Mouse (Mus musculus): ENCODE data around the gene Slc39a11.
A peak's percentile ranks its signal among the peaks of the same experiment; 100 is the strongest.

Gene Slc39a11

DNA sequence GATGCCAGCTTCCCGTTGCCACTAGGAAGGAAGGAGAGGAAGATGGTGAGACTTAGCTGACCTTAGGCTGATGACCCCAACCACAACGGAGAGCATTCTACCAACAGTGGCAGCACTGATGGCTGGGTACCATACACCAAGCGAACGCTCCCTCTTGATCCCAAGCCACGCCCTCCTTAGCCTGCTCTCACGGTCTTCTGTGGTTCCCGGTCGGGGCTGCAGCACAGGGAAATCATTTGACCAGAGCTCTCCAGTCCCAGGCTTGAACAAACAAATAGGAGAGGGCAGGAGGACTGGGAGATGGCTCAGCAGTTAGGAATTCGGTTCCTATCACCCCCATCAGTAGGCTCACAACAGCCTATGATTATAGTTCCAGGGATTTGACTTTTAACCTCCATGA lies 403.4 kb downstream of the Slc39a11 start:
- DNase-seq (ENCODE audit: low spot score): no peak

DNA sequence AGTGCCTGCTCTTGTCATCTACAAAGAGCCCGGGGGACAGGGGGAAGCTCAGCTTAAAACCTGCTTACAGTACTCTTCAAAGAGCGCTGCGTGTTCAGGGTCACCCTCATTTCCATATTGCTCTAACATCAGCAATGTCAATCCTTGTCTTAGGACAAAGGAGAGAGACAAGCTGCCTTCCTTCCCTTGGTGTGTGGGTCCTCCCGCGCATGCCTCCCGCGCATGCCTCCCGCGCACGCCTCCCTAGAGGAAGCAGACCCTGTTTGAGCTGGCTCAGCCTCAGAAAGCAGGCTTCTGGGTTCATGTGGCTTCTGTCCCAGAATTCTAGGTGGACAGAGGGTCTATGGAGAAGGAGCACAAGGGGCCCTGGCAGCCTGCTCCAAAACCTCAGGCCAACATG lies 404.2 kb downstream of the Slc39a11 start:
- no peak for DNase-seq (ENCODE audit: low spot score)

DNA sequence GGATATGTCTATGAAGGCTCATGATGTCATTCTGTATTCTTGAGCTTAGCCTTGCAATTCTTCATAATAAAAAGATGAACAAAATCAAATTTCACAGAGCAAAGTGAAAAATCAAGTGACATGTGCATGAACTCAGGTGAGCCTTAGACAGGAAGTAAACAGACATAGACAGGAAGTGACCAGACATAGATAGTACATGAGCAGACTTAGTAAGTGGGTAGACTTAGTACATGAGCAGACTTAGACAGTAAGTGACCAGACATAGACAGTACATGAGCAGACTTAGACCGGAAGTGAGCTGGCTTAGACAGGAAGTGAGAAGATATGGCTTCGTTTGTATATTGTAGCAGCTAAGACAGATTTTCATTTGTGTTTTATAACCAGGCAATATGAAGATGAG lies 415.4 kb downstream of the Slc39a11 start:
- no peak for DNase-seq (ENCODE audit: low spot score)

DNA sequence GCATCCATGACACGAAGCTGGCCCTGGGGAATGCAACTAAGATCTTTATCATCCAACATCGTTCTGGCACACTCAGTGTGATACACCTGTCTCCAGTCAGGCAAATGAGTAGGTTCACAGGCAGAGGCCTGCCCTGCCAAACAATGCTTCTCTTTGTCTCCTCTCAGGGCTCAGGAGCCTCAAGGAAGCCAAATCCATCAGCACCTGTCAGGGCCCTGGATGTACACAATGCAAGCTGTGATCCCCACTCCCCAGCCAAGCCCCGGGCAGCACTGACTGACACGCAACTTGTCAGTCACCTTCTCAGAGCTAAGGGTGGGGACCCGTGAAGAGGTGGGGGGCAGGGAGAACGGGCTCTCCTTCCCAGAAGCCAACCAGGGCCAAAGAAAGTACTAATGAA lies 417.8 kb downstream of the Slc39a11 start:
- DNase-seq (ENCODE audit: low spot score): no peak

DNA sequence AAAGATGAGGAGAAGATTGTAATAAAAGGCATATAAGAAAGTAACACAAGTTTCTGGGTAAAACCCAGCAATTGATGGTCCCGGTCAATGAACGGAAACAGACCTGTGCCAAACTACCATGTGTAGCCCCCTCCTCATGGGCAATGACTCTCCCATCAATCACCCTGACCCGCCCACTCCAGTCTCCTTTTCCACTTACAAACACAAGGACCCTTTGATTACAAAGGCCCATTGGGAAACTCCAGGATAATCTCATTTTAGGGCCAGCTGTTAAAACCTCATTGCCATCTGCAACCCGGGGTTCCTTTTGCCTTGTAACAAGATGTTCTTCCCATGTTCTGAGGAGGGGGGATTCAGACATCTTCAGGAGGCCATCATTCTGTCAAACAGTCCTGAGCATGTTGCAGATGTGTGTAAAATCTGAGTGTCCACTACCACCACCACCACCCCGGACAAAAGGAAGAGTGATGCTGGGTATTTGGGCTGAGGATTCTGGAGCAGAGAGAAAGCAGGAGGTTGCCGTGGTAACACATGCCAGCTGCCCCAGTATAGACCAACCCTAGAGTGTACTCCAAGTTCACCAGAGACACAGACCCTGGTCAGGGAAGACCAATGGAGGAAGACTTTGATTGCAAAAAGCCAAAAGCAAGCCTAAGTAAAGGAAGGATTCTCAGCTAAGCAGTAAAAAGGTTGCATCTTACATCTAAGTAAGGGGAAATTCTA lies 419.3 kb downstream of the Slc39a11 start:
- DNase-seq (ENCODE audit: low spot score): no peak

DNA sequence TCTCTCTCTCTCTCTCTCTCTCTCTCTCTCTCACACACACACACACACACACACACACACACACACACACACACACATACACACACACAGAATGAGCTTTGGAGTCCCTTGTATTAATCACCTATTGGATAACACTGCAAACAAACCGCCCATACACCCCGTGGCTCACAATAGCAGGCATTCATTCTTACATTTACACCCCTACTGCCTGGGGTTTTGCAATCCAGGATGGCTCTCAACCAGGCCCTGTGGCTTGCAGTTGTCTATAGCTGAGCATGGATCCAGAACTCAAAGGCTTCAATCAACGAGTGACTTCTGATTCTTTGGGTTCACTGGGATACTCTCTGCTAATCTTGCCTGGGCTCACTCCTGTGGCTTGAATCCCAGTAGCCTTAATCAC lies 424.1 kb downstream of the Slc39a11 start:
- no peak for DNase-seq (ENCODE audit: low spot score)

DNA sequence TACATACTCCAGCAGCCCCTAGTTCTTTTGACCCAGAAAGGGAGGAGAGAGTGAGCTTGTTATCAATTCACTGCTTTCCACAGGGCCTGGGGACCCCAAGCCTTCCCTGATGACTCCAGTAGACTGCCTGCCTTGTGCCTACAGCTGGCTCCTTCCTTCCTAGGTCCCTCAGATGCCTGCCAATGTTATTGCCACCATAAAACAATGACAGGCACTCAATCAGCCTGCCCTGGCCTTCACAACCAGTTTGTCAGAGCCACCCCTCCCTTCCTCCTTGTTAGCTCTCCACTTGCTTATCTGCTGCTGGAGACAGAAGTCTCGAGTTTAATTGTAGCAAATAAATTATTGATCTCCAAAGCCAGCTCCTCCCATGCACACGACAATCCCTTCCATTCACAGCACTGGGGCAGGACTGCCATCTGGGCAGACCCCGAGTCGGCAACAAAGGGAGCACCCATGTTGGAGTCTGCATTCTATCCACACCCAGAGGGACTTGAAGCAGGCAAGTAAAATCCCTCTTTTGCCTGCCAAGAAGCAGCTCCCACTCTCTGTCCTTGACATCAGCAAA lies 426.0 kb downstream of the Slc39a11 start:
- DNase-seq (ENCODE audit: low spot score): no peak

DNA sequence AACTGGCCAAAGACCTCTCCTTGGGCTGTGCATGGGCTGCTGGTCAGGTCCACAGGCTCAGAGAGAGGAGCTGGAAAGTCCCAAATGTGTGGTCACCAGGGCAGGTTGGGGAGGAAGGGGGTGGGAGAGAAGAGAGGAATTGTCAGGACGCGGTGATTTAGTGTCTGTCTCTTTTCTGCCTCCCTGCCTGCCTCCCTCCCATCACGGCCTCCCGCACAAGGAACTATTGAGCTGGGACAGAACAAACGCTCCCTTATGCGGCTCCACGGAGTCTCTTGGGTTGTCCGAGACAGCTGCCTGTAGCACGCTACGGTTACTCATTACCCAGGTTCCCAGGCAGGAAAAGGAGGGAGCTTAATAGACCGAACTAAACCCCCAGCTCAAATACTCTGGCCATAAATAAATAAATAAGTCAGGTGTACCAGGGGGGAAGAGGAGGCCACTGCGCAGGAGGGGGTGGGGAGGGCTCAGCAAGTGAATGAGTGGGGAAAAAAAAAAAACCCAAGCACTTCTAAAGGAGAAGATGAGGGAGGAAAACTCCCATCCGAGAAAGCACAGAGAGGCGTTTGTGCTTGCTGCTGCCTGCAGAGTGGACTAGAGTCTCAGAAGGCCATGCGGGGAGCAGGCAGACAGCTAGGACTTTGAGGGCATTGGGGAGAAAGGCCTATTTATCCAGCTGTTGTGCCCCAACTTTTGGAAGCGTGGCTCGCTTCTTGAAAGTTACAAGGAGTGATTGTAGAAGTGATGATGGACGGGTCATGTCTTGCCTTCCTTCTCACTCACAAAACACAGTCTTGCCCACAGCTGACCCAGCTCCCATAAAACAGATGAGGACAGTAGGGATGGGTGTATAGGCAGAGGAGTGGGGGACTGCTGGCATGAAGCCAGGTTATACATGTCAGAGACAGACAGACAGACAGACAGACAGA lies 428.3 kb downstream of the Slc39a11 start:
- peak; percentile 21 for DNase-seq (ENCODE audit: low spot score)

DNA sequence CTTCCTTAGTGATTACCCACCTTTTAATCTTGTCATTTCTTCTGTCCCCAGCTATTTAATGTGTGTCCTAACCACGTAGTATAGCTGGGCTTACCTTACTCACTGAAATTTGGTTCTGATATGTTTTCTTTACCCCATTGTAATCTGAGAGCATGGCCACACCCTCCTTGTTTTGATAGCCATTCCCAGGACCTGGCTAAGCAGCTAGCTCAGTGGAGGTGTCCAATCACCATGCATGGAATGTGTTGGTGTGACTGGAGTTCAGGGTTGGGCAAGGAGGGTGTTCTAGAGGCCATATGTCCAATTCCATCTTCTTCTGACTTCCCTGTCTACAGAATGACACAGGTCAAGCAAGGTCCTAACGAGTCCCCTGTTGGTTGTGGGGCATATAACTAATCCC lies 429.2 kb downstream of the Slc39a11 start:
- no peak for DNase-seq (ENCODE audit: low spot score)

DNA sequence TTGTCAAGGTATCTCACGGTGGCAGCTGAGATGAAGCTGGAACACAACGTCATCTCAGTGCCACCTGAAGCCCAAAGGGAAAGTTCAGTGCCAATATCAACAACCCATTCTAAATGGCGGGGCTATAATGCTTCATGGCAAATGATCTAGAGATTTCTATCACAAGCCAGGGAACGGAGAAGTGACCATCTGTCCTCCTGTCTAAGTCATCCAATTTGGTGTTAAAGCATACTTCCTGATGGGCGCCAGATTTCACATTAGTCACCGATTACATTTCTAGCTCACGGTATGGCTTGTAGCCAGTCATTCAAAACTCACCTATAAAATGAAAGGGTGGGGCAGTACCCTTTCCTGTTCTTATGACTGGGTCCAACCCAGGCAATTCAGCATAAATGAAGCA lies 435.1 kb downstream of the Slc39a11 start:
- no peak for DNase-seq (ENCODE audit: low spot score)

DNA sequence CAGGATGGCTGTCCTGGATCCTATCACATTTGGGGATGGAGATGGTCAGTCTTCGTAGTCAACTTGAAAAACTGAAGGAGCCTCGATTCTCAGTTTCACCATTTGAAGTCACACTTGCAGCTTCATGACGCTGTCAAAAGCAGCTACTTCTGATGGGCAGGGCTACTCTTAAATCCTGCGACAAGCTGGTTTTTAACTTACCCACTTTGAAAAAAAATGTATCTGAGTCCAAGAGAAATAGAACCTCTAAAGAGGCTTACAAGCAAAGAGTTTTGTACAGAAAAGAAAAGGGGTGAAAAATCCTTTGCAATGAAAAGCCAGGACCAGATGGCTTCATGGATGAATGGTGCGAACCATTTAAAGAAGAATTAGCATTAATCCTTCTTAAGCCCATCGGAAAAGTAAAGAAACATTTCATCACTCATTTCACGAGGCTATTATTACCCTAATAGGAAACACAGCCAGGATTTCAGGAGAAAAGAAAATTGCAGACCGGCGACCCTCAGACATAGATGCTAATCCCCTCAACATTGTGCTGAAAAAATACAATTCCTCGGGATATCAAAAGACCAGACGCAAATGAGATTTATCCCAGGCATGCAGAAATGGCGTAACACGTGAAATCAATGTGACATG lies 437.4 kb downstream of the Slc39a11 start:
- no peak for DNase-seq (ENCODE audit: low spot score)

DNA sequence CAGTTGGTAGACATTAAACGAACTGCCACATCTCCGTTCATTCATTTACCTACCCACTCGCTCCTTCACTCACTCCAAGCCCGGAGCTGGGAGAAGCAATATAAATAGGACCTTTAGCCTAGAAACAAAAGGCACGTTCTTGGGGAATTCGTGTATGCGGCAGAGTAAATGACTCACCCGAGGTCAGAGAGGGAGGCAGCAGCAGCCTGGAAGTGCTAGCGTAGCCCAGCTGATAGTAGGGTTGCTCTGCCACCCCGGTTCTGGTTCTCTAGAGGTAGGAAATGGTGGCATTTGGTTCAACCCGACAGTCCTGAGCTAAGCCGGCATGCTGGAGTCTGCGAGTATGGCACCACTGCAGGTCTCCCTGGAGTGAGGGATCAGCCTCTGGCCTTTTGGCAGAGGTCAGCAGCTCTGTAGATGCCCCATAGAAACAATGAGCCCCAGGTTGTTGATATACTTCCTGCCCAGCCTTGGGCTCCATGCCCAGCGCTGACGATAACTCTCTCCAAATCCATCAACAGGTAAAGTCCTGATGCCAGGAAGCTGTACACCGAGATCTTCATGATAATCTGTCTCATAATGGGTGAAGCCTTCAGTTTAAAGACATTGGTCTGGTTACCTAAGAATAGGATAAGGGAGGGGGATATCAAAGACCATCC lies 440.5 kb downstream of the Slc39a11 start:
- no peak for DNase-seq (ENCODE audit: low spot score)

DNA sequence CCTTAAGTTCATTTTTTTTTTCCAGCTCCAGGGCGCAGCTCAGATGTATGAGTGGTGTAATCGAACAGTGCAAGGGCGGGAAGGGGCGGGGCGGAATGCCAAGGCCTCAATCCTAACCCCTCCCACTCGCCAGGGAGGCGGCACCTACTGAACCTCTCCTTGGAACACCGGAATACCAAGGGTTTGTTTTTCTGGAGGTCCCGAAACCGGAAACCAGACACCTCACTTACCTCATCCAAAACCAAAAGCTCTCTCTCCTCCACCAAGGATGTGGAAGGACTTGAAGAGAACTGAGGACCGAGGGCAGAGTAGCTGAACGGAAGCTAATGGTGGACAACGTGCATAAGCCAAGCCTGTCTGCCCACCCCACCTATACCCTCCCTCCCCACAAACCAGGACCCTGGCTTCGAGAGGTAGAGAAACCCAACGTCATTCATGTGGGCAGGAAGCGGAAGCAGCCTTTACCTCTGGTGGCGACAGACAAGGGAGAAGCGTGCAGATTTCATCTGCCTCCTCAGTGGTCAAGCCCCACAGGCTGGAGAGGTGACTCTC lies 441.3 kb downstream of the Slc39a11 start:
- DNase-seq (ENCODE audit: low spot score): no peak

DNA sequence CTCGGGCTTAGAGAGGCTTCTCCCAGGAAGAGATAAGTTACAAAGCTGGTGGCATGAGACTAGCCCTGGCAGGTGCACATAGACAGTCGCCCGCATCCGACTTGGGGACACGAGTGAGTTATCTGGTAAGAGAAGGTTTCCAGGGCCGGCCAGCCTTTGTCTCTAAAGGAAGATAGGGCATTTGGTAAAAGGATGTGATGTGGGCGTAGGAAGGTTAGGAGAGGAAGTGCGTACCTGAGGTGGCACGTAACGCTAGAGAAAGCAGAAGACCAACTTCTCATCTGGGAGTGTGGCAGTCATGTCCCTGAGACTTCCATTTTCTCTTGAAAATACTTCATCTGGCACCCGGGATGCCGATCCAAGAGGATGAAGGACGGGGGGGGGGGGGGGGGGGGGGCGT lies 441.9 kb downstream of the Slc39a11 start:
- DNase-seq (ENCODE audit: low spot score): no peak

DNA sequence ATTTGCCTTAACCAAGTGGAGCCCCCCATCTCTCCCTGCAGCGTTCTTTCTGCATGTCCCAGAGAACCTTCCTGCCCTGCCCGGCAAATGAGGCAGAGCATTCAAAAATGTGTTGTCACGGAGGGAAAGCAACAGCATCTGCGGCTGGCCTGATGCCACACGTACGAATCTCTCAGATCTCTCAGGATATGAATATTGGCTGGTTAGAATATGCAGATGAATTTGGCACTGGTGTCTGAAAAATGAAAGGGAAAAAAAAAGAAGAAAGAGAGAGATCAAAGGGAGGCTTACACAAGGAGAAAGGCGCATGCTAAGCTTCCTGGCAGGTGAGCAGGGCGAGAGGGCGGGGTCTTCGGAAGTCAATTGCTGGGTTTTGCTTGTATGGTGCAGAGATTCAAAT lies 443.8 kb downstream of the Slc39a11 start:
- no peak for DNase-seq (ENCODE audit: low spot score)

DNA sequence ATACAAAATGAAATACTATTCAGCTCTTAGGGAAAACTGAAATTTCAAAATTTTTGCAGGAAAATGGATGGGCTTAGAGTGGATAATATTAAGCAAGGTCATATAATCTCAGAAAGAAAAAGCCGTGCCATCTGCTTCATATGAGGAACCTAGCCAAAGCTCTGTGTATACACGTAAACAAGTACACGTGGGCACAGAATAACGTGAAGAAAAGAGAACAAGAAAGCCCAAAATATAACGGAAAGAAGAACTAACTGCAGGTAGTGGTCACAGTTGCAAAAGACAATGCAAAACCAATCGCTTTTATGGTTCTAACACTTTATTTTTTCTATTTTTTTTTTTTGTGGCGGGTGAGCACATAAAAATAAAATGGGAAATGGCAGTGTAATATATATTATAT lies 446.9 kb downstream of the Slc39a11 start:
- DNase-seq (ENCODE audit: low spot score): no peak

DNA sequence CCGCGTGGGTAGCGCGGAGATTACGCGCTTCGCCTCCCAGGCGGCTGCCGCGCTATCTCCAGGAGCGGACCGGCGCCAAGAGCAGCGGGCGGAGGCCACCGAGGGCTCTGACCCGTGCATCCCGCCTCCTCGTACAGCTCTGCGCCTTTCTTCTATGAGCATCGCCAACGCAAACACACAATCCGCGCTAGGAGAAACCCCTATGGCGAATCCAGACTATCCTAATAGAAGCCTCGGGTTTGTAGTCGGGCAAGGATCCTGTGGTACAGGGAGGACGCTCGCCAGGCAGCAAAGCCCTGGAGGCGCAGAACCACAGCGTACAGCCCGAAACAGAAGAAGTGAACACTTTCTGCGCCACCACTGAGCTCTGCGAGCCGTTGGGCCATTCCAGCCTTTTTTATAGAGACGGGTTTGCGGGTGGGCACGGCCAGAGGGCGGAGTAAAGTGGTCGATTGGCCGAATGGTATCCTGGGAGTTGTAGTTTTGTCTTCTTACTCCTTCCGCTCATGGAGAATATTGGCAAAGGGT lies 448.3 kb downstream of the Slc39a11 start:
- peak; percentile 83 for DNase-seq (ENCODE audit: low spot score)

DNA sequence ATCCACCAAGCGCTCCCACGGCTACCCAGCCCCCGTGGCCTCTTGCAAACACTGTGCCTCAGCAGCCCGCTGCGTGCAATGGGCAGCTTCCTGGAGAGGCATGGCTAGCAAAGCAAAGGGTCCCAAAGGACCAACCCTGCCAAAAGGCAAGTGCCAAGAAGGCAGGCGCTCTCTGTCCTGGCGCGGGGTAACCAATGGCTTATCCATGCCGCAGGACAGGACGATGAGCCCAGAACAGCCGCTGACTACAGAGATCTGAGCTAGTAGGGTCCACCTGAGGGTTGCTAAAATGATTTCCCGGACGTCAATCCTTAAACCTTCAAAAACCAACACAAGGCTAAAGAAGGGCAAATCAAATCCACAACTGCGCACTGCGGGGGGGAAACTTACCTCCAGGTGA lies 449.0 kb downstream of the Slc39a11 start:
- DNase-seq (ENCODE audit: low spot score): no peak

DNA sequence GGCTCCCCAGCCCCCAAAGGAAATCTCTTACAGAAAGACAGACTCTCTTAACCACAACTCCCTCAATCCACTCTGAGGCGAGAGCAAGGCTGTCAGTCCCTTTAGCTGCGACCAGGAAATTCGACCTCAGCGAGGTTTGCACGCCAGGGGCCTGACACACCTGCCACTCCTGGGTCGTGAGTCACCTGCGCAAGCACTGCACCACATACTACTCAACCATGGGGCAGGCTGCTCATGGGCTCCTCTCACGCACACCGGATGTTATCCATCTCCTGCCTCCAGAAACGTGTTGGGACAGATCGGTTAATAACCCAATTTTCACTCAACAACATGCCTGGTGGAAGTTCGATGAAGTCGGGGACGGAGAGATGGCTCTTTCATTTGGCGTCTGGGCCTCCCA lies 451.3 kb downstream of the Slc39a11 start:
- no peak for DNase-seq (ENCODE audit: low spot score)

DNA sequence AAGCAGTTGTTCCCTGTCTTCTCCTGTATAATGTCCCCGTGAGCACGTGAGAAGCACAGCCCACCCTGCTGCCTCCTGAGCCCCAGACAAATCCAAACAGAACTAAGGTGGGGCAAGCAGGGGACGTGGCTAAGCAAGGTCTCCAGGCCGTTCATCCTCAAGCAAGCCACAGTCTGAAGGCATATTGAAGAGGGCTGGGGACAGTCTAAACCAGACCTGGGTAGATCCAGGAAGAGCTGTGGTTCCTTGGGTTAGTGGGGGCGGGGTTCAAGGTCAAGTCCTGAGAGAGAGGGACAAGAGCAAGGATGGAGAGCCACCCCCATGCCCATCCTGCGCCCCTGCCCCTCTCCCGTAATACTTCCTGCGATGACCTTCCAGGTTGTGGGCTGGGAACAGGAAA lies 452.3 kb downstream of the Slc39a11 start:
- no peak for DNase-seq (ENCODE audit: low spot score)

DNA sequence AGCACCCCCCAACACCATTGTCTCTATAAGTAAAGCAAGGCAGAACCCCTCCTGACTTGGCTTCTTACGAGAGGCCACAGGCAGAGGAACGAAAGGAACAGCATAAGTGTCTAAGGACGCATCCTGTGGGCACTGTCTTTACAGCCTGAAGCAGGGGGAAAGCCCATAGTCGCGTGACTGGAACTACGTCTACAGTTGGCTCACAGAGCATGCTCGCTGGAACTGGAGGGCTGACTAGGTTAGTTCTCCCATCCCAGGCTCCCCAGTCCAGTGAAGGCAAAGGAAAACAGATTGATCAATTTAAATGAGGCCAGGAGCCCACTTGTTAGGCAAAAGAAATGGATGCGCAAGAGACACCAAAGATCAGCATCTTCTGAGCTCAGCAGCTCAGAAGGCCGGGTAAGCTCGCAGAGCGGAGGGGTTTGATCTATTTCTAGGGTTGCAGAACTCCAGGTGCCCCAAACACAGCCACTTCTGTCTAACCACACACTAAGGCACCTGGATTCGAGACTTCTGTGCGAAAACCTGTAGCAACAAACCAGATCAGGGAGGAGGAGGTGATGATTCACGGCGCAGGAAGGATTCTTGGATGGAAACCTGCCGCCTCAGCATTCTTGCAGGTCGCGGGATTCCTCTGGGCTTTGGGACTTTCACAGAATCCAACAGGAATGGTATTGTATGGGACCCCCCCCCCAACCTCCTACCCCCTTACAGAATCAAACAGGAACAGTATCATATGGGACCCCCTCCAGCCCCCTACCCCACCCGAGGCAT lies 453.5 kb downstream of the Slc39a11 start:
- DNase-seq (ENCODE audit: low spot score): no peak

Measured in ovary, postnatal 36 days (tissue).